Mouse (Mus musculus): ENCODE data around the gene Apol10b. TPM values are rescaled to one million over a fixed set of nuclear protein-coding genes. Genes with fewer than 3 reads are reported as not detected.
A peak's percentile ranks its signal among the peaks of the same experiment; 100 is the strongest.
"Not testable (repeated sequence)": the region's sequence is repeated elsewhere in the genome, so short reads cannot be mapped to it uniquely, and the experiment has no call there.

The Apol10b gene
- polyA plus RNA-seq, 1 experiment from 2014 or later = 0.14 TPM

GRCm38 (mm10) chr15:77579311-77579710 lies 16.6 kb downstream of the Apol10b start:
- Histone ChIP-seq H3K27me3 (replicated peaks; ENCODE audit: insufficient read depth, low read length) (no peaks in the 10 kb centered on the region), H3K36me3 (ENCODE audit: insufficient read depth, low read length) (no peaks in the 10 kb centered on the region), H3K4me2 (replicated peaks; ENCODE audit: low read depth, low read length) (no peak overlapping the region), H3K27ac (ENCODE audit: low read length) (no peak overlapping the region), H3K4me3 (ENCODE audit: low read depth, low read length) (no peak overlapping the region), H3K9ac (replicated peaks; ENCODE audit: low read depth) (no peak overlapping the region), H3K4me1 (ENCODE audit: insufficient read depth, low read depth, low read length) (no peaks in the 10 kb centered on the region), H3K9me3 (ENCODE audit: low read length) (no peaks in the 10 kb centered on the region)
- DNase-seq (ENCODE audit: low spot score) (no peak), ATAC-seq (no peak)
- TF ChIP-seq EP300 (IDR thresholded peaks at IDR 0.05) = no peak
- no peak for TF ChIP-seq CTCF (IDR thresholded peaks at IDR 0.05)
- WGBS = 88% methylated on average over 4 of the region's 4 CpGs

DNA sequence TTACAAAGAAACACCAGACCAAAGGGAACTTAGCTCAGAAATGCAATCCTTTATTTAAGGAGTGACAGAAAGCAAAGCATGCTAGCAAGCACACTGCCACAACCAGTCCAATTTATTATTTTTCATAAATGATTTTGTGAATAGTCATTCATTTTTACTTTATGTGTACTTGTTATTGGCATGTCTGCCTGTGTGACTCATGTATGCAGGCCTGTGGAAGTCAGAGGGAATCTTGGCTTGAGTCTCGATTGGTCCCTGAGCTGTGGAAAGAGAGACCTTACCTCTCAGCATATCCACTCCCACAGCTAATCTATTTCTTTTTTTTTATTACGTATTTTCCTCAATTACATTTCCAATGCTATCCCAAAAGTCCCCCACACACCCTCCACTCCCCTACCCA lies 17.1 kb downstream of the Apol10b start:
- WGBS = 92% methylated on average over 2 of the region's 2 CpGs
- no peak for ATAC-seq
- TF ChIP-seq CTCF (IDR thresholded peaks at IDR 0.05) (no peak), EP300 (IDR thresholded peaks at IDR 0.05) (no peak)

GRCm38 (mm10) chr15:77563219-77563618 lies 32.7 kb downstream of the Apol10b start:
- Histone ChIP-seq H3K4me3 (ENCODE audit: low read depth, low read length) (no peak overlapping the region), H3K27ac (ENCODE audit: low read length) (no peak overlapping the region), H3K4me1 (ENCODE audit: insufficient read depth, low read depth, low read length) (no peaks in the 10 kb centered on the region), H3K27me3 (replicated peaks; ENCODE audit: insufficient read depth, low read length) (no peaks in the 10 kb centered on the region), H3K36me3 (ENCODE audit: insufficient read depth, low read length) (no peaks in the 10 kb centered on the region), H3K4me2 (replicated peaks; ENCODE audit: low read depth, low read length) (no peak overlapping the region), H3K9me3 (ENCODE audit: low read length) (no peaks in the 10 kb centered on the region), H3K9ac (replicated peaks; ENCODE audit: low read depth) (no peak overlapping the region)
- no peak for ATAC-seq
- TF ChIP-seq EP300 (IDR thresholded peaks at IDR 0.05) (no peak), CTCF (IDR thresholded peaks at IDR 0.05) (peak; percentile 49)
- DNase-seq (ENCODE audit: low spot score) = peak; percentile 5

More for the DNA sequence above, 17.1 kb downstream of the Apol10b start:
- DNase-seq (ENCODE audit: low spot score) = no peak
- no peak overlapping the region for H3K4me3 ChIP-seq (ENCODE audit: low read depth, low read length)
- no peaks in the 10 kb centered on the region for H3K27me3 ChIP-seq (replicated peaks; ENCODE audit: insufficient read depth, low read length)
- H3K36me3 ChIP-seq (ENCODE audit: insufficient read depth, low read length) = no peaks in the 10 kb centered on the region
- H3K27ac ChIP-seq (ENCODE audit: low read length) = no peak overlapping the region
- H3K9me3 ChIP-seq (ENCODE audit: low read length) = no peaks in the 10 kb centered on the region
- no peak overlapping the region for H3K4me2 ChIP-seq (replicated peaks; ENCODE audit: low read depth, low read length)
- no peaks in the 10 kb centered on the region for H3K4me1 ChIP-seq (ENCODE audit: insufficient read depth, low read depth, low read length)
- H3K9ac ChIP-seq (replicated peaks; ENCODE audit: low read depth) = no peak overlapping the region

DNA sequence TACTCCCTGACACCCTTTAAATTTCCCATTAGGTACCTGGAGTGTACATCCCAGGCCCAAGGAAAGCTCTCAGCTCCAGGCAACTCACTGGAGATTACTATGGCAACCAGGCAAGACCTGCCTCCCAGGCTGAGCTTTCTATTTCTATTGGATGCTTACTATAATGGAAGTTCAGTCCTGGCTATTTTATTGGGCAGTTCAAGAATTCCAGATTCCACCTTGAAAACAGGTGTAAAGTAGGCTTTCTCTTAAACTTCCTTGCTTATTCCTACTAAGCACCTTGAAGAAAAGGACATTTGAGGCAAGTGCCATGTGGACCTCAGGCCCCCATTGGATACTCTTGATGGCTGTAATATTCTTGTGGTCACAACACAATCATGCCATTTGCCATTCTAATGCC lies 34.1 kb downstream of the Apol10b start, which contains the start of gene 1700025B11Rik:
1700025B11Rik (minus strand) TSS at position 101 of the 400 bp plus-strand sequence.
- no peak within 1 kb of the TSS for H3K27ac ChIP-seq (ENCODE audit: low read length)
- H3K27me3 ChIP-seq (replicated peaks; ENCODE audit: insufficient read depth, low read length) = no peaks in the 10 kb centered on the region
- no peak within 1 kb of the TSS for H3K4me3 ChIP-seq (ENCODE audit: low read depth, low read length)
- TF ChIP-seq CTCF (IDR thresholded peaks at IDR 0.05) = no peak
- TF ChIP-seq EP300 (IDR thresholded peaks at IDR 0.05) = no peak
- no peaks in the 10 kb centered on the region for H3K36me3 ChIP-seq (ENCODE audit: insufficient read depth, low read length)
- no peaks in the 10 kb centered on the region for H3K9me3 ChIP-seq (ENCODE audit: low read length)
- ATAC-seq (no peak), DNase-seq (ENCODE audit: low spot score) (no peak)
- no peaks in the 10 kb centered on the region for H3K4me1 ChIP-seq (ENCODE audit: insufficient read depth, low read depth, low read length)
- no peak within 1 kb of the TSS for H3K9ac ChIP-seq (replicated peaks; ENCODE audit: low read depth)
- H3K4me2 ChIP-seq (replicated peaks; ENCODE audit: low read depth, low read length) = no peak within 1 kb of the TSS

- not testable (repeated sequence) for H3K4me3 ChIP-seq (ENCODE audit: low read depth, low read length); H3K27me3 ChIP-seq (replicated peaks; ENCODE audit: insufficient read depth, low read length); H3K36me3 ChIP-seq (ENCODE audit: insufficient read depth, low read length); DNase-seq (ENCODE audit: low spot score); H3K27ac ChIP-seq (ENCODE audit: low read length); H3K9me3 ChIP-seq (ENCODE audit: low read length); H3K9ac ChIP-seq (replicated peaks; ENCODE audit: low read depth); ATAC-seq; H3K4me1 ChIP-seq (ENCODE audit: insufficient read depth, low read depth, low read length); H3K4me2 ChIP-seq (replicated peaks; ENCODE audit: low read depth, low read length)
- WGBS = 15% methylated on average over 1 of the region's 1 CpGs
Measured at GRCm38 (mm10) chr15:77539221-77539620, 56.7 kb downstream of the Apol10b start.

Other genes with a start within 250 kb of the Apol10b start
- 0.33 and 0.37 TPM in 2 replicates for gene Apol7a, start 197.0 kb downstream of the Apol10b start, polyA plus RNA-seq (2015; fragmentation: Nextera tagmentation; extraction: Ambion mirVana)
- gene Apol9a, start 185.0 kb downstream of the Apol10b start, polyA plus RNA-seq (2015; fragmentation: Nextera tagmentation; extraction: Ambion mirVana) = 0.43 and 0.47 TPM in 2 replicates
- gene Apol7b, start 148.6 kb downstream of the Apol10b start, polyA plus RNA-seq (2015; fragmentation: Nextera tagmentation; extraction: Ambion mirVana) = not detected in 2 replicates
- gene Apol10a, start 119.1 kb downstream of the Apol10b start, polyA plus RNA-seq (2015; fragmentation: Nextera tagmentation; extraction: Ambion mirVana) = not detected in 2 replicates
- not detected in 2 replicates for gene Apol11a, start 87.9 kb downstream of the Apol10b start, polyA plus RNA-seq (2015; fragmentation: Nextera tagmentation; extraction: Ambion mirVana)
- gene Apol7c, start 62.8 kb downstream of the Apol10b start, polyA plus RNA-seq (2015; fragmentation: Nextera tagmentation; extraction: Ambion mirVana) = 0.11 and 0.14 TPM in 2 replicates
- not detected in 2 replicates for gene 1700025B11Rik, start 34.2 kb downstream of the Apol10b start, polyA plus RNA-seq (2015; fragmentation: Nextera tagmentation; extraction: Ambion mirVana)
- not detected in 2 replicates for gene Gm36245, start 3.1 kb upstream of the Apol10b start, polyA plus RNA-seq (2015; fragmentation: Nextera tagmentation; extraction: Ambion mirVana)
- gene Apol11b, start 47.2 kb upstream of the Apol10b start, polyA plus RNA-seq (2015; fragmentation: Nextera tagmentation; extraction: Ambion mirVana) = 0.25 TPM in 2 replicates
- 0.10 TPM in 1 of 2 replicates, not detected in the other for gene Apol7e, start 102.7 kb upstream of the Apol10b start, polyA plus RNA-seq (2015; fragmentation: Nextera tagmentation; extraction: Ambion mirVana)
- 0.14 and 0.31 TPM in 2 replicates for gene Apol9b, start 132.9 kb upstream of the Apol10b start, polyA plus RNA-seq (2015; fragmentation: Nextera tagmentation; extraction: Ambion mirVana)
- gene Apol8, start 160.9 kb upstream of the Apol10b start, polyA plus RNA-seq (2015; fragmentation: Nextera tagmentation; extraction: Ambion mirVana) = 0.06 and 0.26 TPM in 2 replicates
- 59.3 and 67.3 TPM in 2 replicates for gene Myh9, start 246.1 kb upstream of the Apol10b start, polyA plus RNA-seq (2015; fragmentation: Nextera tagmentation; extraction: Ambion mirVana)